Mouse (Mus musculus): ENCODE data around the gene Prokr2.

DNA sequence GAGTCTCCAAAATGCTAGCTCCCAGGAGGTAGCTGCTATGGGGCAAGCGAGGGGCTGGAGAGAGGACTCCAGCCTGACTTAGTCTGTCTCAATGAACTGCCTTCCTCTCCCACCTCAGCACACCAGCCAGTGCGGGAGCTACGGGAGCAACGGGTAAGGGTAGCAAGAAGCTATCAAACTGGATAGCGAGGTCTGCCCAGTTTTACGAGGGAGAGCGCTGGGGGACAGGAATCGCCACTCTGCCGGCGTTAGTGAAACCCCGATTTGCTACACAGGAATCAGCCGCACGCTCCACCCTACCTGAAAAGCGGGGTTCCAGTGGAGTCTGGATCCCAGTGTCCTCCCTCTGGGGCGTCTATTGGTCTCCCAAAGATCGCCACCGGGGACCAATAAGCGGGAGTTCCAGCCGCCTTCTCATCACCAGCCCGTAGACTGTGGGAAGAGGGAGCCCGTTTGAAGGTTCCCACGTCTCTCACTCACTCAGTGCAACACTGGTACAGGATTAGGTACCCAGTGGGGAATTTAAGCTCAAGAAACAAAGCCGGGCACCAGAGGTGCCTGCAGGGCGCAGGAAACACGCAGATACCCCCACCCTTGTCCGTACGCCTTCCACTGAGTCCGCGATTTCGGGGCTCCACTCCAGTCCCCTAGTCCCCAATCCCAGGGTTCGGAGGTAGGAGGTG lies 595 bp downstream of the Prokr2 start:
- no peak for TF ChIP-seq CTCF (IDR thresholded peaks at IDR 0.05; ENCODE audit: low read depth)
- no peak for TF ChIP-seq EP300 (IDR thresholded peaks at IDR 0.05; ENCODE audit: low read depth)
